Mouse (Mus musculus): ENCODE data around the gene Cfap206.

The Cfap206 gene

DNA sequence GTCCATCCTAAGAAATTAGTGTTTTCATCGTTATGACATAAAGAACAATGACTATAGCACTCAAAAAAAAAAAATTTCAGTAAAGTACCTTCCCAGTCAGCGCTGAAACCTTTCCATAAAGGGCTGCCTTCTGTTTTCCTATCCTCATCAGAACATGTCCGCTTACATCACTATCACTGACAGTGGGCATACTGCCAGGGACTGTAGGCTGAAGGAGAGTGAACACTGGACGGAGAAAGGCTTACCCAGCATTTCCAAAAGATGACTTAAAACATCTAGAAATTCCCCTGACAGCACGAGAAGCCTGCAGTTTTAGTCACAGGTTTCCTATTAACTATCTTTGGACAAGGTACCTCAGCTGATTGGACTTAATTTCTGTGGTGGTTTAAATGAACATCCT, 56.3 kb downstream of the Cfap206 start:
- DNase-seq (ENCODE audit: low read depth, low spot score), result no peak

DNA sequence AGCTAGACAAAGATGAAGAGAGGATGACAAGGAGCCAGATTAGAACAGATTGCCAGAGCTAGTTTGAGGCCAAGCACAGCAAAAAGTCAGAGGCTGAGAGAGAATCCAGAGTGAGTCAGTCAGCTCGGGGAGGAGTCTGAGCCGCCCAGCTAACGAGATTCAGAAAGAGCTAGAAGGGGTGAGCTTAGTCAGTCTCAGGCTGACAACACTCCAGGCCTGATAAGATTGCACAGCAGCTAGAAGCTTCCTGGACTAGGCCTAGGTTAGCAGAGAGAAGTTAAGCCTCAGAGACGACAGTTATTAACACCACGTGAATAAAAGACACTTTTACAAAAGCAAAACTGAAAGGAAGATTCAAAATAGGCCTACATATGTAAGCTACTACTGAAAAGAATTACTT, 62.1 kb downstream of the Cfap206 start:
- no peak for DNase-seq (ENCODE audit: low read depth, low spot score)

DNA sequence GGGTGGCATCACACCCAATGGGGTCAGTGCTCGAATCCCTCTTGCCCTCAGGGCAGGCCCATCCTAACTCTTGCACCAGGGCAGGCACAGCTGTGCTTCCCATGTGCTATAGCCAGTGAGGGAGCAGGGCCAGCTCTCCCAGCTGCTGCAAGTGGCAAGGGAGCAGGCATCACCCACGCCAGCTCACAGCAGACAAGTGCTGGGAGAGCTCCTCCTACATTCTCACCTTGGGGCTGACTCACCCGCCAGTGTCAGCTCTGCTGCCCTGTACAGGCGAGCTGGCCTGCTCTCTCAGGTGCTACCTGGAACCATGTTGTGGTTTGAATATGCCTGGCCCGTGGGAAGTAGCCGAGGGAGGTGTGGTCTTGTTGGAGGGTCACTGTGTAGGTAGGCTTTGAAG, 68.1 kb downstream of the Cfap206 start:
- no peak for DNase-seq (ENCODE audit: low read depth, low spot score)

DNA sequence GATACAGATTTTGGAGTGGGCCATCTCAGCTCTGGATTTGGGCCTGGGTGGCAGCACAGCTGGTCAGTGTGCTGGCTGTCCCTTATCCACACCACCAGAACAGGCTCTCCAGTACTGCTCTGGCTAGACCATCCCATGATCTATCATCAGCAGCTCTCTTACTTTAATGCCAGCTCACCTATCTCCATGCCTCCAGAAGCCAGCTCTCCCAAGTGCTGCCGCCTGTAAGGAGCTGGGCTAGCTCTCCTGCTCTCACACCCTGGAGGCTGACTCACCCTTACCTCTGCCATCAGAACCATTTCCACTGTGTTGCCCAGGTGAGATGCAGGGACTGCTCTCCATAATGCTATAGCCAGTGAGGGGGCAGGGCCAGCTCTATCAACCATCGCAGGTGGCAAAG, 68.5 kb downstream of the Cfap206 start:
- no peak for DNase-seq (ENCODE audit: low read depth, low spot score)

DNA sequence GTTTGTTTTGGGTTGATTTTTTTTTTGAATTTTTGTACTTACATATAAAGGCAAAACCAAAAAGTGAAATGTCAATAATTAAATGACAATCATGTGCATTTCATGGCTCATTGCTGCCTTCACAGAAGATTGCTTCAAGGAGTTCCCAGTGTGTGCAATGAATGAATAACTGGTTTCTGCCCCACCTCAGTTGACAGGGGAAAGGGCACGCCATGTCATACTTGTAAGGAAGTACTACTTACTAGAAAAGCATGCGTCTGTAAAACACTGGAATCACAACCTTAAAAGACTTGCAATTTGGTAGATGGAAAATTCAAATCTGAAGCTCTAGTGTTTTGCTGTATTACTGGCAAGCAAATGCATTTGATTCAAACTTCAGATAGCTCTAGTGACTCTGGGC, 71.0 kb downstream of the Cfap206 start:
- DNase-seq (ENCODE audit: low read depth, low spot score), result no peak

DNA sequence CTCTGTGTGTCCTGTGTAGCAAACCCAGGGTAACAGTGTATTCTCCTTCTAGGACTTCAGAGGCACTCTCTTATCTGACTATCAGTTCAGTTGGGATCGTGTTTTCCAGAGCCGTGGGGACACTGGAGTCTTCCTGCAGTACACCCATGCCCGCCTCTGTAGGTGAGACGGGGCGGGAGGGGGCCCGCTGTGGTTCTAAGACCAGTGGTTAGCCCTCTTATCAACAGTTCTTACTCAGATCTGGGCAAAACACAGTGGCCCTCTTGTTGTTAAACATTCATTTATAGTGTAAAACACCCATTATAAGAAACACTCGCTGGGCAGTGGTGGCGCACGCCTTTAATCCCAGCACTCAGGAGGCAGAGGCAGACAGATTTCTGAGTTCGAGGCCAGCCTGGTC, 73.9 kb downstream of the Cfap206 start:
- DNase-seq (ENCODE audit: low read depth, low spot score), result no peak

DNA sequence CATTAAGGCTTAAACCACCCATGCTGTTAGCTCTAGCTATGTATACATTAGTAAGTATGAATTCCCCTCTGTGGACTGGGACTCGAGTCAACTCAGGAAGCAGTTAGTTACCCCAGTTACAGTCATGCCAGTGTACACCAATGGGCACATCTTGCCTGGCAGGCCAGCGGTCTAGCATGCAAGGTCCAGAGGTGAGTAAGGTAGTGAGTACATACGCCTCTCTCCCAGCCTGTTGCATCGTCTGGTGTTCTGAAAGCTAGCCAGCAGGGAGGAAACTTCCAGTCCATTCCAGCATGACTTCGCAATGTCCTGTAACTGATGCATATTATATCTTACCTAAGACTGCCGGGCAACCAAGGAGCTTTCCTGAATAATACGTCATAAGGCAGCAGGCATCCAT, 76.8 kb downstream of the Cfap206 start:
- DNase-seq (ENCODE audit: low read depth, low spot score), result no peak

DNA sequence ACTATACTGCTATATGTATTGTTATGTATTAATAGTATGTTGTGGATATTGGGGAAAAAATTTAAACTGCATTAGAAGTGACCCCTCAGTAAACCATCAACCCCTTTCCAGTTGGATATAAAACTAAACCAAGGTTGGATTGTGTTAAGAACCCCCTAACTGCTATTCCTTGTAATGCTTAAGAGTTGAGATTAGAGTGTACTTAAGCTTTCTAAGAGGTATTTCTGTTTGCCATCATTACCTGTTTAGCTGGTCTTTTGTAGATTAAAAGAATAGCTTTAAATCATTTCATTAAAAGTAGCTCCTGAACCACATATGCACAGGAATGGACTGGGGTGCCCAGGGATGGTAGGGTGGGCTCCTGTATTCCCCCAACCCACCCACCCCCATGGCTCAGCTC, 85.2 kb downstream of the Cfap206 start:
- no peak for DNase-seq (ENCODE audit: low read depth, low spot score)

DNA sequence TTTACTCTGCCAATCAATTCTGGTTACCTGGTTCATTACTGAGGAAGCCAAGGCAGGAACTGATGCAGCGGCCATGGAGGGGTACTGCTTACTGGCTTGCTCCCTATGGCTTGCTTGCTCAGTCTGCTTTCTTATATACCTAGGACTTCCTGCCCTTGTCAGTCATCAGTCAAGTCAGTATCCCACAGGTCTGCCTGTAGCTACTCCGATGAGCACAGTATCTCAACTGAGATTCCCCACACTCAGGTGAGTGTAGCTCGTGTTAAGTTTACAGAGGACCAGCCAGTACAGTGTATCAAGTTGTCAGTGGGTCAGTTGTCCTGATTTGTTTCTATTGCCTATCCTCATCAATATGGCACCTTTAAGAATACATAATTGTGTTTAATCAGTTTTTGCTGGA, 89.3 kb downstream of the Cfap206 start:
- no peak for DNase-seq (ENCODE audit: low read depth, low spot score)

DNA sequence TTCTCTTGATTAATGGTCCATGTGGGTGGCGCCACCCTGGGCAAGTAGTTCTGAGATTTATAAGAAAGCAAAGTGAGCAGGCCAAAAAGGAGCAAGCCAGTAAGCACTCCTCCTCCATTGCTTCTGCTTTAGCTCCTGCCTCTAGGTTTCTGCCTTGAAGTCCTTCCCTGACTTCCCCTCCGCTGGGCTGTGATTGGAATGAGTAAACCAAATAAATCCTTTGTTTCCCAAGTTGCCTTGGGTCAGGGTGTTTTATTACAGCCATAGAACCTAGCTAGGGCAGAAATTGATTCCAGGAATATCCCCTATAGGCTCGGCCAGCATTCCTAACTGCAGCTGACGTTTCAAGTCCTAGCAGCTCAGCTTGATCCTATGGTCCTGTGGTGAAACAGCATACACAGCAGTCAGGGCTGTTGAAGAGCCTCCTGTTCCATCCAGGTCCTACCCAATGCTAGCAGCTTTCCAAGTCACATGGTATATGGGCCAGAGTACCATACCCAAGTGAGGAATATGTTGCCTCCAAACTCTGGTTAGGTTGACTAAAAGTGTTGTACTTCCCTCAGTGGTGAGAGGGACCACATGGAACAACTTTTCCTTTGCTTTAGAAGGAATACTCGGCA, 90.2 kb downstream of the Cfap206 start:
- no peak for DNase-seq (ENCODE audit: low read depth, low spot score)
